Mouse (Mus musculus) cerebellum, postnatal 10 days (tissue): Measurements from ENCODE around the gene Tpm4.
"Not testable (repeated sequence)": the region's sequence is repeated elsewhere in the genome, so short reads cannot be mapped to it uniquely, and the experiment has no call there.

ENCODE experiments used
- DNase-seq, 2 experiments: peaks; one replicate each; pipeline ENCODE4 v3.0.0; 2021; ENCODE audit warnings: mixed read lengths in 2 of 2

The Tpm4 gene

GRCm38 (mm10) chr8:72134756-72135445, at the start of gene Tpm4:
Gene Tpm4 (plus strand): TSS chr8:72134975.
- DNase-seq, result peak; percentile 82 to 86

- not testable (repeated sequence) for DNase-seq
Observed at GRCm38 (mm10) chr8:72087611-72088010, 47.2 kb upstream of the Tpm4 start.

DNA sequence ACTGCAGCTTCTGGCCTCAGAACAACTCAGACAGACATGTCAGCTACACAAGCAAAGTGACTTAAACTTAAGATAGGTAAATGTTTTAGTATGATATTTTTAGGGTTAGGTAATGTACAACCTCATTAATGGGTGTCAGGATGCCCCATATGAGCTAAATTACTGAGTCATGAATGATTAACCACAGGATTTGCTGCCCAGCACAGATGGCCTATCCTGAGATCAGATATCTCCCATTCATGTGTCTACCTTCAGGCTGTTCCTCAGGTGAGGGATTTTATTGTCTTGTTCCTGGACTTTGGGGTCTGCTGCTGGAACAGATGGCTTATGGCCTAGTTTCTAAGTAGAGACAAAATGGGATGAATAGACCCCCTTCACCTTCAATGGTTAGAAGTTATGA, 38.1 kb upstream of the Tpm4 start:
- DNase-seq, result not testable (repeated sequence)

DNA sequence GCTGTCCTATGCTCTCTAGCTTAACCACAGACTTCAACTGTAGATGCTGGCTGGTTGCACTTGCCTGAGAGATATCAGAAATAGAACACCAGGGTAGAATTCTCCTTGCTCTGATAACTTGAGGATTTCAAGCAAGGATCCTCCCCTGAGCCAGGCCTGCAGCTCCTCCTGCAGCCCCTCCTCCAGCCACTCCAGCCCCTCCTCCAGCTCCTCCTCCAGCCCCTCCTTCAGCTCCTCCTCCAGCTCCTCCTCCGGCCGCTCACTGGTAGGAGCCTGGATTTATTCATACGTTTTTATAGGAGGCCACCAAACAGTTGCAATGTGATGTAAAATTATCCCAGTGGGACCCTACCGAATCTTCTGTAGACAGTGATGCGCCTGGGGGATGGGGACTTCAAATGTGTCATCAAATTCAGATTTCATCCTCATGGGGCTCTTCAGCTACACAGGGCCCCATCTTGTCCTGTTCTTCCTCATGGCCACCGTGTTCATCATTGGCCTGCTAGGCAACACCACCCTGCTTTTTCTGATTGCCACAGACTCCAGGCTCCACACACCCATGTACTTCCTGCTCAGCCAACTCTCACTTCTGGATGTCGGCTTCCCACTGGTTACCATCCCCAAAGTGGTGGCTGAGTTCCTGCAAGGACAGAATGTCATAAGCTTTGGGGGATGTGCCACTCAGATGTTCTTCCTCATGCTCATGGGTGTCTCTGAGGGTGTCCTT, 35.2 kb upstream of the Tpm4 start:
- peak; percentile 53 to 60 for DNase-seq

DNA sequence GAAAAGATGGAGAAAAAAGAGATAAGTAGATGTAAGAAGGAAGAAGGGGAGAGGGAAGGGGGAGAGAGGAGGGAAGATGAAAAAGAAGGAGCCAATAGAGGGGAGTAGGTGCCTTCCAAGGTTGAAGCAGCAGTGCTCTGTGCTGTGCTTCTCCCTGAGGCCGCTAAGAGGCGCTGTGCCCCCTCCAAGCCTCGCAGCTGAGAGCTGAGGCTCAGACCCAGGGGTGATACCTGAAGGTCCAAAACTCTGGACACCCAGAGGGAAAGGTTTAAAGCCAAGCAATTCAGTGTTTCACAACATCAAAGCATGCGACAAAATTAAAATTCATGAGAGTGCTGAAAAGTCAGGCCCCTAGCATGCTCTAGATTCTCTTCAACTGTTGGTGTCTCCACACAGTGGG, 29.6 kb upstream of the Tpm4 start:
- DNase-seq, result no peak

- DNase-seq, result no peak
Observed at GRCm38 (mm10) chr8:72106740-72107139, 28.0 kb upstream of the Tpm4 start, which contains the start of gene Olfr374. Gene Olfr374 (plus strand): TSS chr8:72107040.

DNA sequence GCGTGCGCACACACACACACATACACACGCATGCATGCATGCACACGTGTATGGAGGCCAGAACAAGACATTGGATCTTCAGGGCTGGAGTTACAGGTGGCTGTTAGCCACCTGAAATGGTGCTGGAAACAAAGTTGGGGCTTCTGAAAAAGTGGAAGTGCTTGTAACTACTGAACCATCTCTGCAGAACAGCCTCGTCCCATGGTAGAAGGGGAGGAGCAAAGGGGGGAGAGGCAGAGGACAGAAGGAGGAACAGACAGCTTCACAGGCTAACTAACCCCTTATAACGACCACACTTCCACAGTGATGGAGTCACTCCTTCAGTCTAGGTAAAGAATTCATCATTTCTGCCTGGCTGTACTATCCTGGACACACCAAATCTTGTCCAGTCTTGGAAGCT, 23.9 kb upstream of the Tpm4 start:
- DNase-seq, result no peak

GRCm38 (mm10) chr8:72112486-72112885, 22.3 kb upstream of the Tpm4 start:
- no peak for DNase-seq

GRCm38 (mm10) chr8:72115202-72115601, 19.6 kb upstream of the Tpm4 start:
- no peak for DNase-seq

- no peak for DNase-seq
Observed at GRCm38 (mm10) chr8:72118616-72119015, 16.2 kb upstream of the Tpm4 start.

GRCm38 (mm10) chr8:72121486-72121885, 13.3 kb upstream of the Tpm4 start:
- not testable (repeated sequence) for DNase-seq

- no peak for DNase-seq
Observed at GRCm38 (mm10) chr8:72121997-72122396, 12.8 kb upstream of the Tpm4 start.

- DNase-seq, result no peak
Observed at GRCm38 (mm10) chr8:72127834-72128233, 6.9 kb upstream of the Tpm4 start.

GRCm38 (mm10) chr8:72131251-72131650, 3.5 kb upstream of the Tpm4 start:
- no peak for DNase-seq

DNA sequence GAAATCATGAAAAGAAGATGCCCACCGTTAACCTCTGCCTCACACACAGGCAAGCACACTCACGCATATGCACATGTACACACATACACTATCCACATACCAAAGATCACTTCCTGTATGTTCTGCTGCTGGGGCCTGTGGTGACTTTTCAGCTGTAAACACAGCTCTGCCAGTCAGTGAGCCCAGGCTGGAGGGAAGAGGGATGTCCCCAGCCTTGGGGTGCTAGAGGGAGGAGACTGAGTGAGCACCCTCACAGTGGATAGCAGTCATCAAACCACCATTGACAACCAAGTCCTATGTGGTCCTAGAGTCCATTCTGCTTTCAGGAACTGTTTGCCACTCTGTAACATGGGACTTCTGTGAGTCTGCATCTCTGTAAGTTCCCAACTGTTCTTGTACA, 2.9 kb upstream of the Tpm4 start:
- no peak for DNase-seq

DNA sequence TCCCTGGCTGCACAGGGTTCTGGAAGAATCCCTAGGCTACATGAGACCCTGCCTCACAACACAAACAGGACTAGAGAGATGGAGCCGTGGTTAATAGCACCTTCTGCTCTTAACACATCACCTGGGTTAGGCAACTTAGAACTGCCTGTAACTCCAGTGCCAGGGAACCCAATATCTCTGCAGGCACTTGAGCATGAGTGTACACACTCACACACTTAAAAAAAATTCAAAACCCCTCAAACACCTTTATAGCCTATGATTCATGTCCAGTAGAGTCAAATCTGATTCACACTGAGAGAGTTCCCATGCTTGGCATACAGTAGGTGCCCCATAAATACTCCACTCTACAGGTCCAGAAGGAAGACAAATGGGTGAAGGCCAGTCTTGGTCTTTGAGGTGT, 2.4 kb upstream of the Tpm4 start:
- no peak for DNase-seq

DNA sequence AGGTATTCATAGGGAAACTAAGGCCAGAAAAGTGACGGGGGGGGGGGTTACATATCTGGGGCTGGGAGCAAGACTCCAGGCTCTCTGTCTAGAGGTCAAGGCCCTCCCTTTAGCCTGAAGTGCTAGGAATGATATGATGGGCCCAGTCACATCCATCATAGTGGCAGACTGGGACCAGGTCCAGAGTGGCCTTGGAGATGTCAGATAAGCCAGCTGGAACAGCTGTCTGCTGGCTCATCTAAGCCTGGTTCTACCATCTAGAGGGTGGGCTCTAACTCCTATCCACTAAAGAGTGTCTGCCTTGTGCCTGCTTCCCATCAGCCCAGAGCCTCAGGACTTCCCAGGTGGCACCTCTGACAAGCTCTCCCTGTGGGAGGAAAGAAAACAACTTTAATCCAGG, 1.9 kb upstream of the Tpm4 start:
- DNase-seq, result no peak

DNA sequence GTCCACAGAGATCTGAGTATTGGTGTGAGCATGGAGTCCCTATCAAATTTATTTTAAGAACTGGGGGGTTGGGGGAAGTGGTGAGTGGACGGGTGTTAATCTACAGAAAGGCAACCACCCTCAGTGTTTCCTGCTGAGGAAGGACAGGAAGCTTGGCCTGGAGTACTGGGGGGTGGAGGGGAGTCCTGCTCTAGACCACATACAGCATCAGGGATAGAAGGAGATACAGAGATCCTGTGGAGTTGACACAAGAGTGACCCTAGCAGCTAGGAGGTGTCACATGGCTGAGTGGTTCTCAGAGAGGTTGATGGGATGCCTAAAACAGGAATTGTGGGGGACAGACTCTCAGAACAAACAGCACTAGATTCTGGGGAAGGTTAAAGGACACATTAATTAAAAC, 1.3 kb upstream of the Tpm4 start:
- DNase-seq, result no peak

DNA sequence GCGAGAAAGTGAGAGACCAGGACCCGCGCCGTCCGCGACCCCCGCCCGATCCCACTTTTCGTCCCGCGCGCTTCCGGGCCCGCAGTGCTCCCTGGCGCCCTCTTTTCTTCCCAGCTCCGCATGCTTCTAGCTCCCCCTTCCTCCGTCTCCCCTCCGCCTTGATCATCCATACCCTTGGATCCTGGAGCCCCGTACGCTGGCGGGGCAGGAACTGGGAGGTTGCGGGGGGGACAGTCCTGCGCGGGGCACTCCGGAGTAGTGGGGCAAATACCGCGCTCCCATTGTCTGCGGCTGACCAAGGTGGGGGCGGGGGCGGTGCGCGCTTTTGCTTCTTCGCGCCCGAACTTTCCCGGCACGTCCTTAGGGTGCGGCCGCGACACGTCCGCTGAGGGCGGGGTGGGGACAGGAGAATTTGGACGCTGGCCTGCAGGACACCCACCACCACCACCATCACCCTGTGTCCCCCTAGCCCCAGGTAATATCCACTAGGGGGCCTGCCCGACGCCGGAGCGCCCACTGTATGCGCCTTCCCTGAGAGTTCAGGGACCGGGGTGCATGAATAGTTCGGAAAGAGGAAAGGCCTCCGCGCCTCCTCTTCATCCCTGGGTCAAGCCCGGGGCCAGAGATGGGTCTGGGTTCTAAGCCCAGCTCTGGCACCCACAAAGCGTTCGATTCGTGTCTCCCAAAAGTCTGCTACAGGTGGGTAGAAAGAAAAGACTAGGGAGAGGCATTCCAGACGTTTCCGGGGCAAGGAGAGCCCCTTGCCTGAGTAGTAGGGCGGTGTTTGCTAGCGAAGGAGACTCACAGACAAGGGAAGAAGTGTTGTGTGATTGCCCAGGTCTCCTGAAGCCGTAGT, 899 bp downstream of the Tpm4 start:
- DNase-seq, result peak; percentile 57 to 63

DNA sequence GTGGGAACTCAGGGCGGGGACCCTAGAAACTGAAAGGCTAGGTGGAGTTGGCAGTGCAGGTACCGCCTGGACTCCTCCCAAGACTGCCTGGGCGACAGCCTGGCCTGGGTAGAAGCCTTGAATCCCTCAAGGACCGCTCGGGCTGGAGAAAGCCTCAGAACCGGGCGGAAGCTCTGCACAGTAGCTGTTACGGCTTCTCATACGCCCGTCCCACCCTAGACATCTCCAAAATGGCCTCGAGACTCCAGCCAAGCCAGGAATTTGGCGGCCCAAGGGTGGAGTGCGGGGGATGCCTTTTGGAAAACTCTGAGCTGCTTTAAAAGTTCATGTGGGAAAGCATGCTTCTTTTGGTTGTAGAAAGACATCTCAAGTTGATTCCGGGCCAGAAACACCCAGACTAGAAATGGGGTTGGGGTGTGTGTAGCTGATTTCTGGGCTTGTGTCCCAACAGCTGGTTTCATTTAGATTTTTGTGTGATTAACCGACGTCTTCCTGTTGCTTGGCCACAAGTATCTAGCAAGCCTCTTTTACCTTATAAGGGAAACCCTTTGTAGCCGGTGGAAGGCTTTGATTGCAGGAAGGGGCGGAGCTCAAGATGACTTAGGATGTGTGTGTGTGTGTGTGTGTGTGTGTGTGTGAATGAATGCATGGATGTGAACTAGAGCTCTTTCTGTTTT, 1.7 kb downstream of the Tpm4 start:
- peak; percentile 62 to 67 for DNase-seq

DNA sequence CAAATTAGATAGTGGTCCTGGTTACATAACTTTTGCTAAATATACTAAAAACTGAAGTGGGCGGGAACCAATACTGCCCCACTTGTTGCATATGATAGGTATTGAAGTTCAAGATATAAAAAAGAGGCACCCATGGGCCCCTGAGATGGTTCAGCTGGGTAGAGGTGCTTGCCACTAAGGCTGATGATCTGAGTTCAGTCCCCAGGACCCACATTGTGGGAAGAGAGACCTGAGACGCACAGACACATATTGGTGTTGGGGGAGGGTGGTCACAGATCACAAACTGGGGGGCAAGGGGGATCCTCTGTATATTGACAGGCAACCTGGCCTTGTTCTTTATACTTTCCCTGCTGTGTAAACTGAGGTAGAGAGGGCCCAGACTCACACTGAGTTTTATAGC, 2.7 kb downstream of the Tpm4 start:
- no peak for DNase-seq

GRCm38 (mm10) chr8:72138456-72138855, 3.7 kb downstream of the Tpm4 start:
- DNase-seq, result no peak

DNA sequence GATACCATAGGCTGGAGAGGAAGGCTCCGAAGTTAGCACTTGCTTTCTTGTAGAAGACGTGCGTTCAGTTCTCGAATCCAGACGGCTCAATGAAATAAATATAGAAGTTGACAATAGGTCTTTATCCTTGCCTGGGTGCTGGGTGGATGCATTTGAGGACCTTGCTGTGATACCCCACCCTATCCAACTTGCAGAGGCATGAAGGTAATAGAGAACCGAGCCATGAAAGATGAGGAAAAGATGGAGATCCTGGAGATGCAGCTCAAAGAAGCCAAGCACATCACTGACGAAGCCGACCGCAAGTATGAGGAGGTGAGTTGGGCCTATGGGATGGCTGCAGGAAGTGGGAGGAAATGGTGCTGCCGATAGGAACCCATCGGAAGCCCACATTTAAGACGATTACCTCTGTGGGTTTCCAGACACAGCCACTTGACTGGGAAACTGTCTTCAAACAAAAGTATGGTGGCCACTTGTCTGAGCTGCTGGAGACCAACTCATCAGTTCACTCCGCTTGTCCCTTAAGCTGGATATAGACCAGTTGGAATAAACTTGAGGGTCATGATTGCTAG, 8.6 kb downstream of the Tpm4 start:
- no peak for DNase-seq
